Mouse (Mus musculus): Measurements from ENCODE around the gene Rcn3.

Gene Rcn3

DNA sequence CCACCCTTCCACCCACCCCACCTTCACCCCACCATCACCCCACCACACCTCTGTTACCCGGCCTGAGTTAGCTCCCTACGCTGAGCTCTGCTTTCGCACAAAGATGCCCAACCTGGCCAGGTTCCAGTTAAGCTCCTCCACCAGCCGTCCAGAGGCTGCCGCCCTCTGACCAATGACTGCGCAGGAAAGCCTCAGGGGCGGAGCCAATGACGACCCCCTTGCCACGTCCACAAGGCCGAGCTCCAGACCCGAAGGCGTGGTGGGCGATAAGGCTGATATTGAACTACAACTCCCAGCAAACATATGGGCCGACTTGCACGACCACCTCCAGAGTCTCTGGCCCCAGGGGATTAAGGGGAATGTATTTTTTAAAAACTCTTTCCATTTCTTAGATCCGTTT lies at the start of gene Rcn3:
Rcn3 (minus strand) TSS at position 174 of the 400 bp plus-strand sequence.
- DNase-seq (ENCODE audit: low read depth, low spot score): peak; percentile 92

DNA sequence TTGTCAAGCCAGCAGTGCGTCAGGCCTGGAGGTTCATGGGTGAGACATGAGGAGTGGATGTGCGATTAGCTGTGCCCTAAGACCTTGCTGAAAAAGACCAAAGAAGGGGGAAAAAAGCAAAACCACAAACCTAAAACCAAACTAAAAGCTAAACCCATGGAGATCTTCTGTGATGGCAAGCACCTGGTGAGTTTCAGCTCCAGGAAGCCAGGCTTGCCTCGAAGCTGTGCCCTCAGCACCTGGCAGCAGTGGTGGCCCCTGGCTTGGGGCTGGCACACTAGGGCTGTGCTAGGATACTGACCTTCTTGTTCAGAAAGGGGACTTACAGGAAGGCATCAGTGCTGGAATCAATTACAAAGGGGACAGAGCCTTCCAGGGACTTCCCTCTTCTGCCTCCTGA lies 49.3 kb upstream of the Rcn3 start:
- no peak for DNase-seq (ENCODE audit: low read depth, low spot score)

GRCm38 (mm10) chr7:45139904-45140723 lies 48.1 kb upstream of the Rcn3 start:
- DNase-seq (ENCODE audit: low read depth, low spot score): no peak

DNA sequence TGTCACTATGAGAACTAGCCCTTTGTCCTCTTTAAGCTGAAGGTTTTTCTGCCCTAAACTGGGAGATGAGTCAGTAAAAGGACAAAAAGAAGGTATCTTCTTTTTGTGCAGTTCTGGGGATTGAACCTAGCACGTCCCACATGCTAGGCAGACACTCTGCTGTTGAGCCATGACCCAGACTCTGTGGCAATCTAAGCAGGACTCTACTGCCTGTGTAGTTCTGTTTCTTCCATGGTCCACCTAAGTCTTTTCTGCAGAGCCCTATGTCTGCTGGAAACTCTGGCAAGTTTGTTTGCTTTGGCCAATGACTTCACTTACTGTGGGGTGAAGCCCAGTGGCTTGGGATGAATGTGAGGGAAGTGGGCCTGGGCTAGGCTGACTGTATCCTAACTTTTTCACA lies 46.4 kb upstream of the Rcn3 start:
- DNase-seq (ENCODE audit: low read depth, low spot score): no peak

DNA sequence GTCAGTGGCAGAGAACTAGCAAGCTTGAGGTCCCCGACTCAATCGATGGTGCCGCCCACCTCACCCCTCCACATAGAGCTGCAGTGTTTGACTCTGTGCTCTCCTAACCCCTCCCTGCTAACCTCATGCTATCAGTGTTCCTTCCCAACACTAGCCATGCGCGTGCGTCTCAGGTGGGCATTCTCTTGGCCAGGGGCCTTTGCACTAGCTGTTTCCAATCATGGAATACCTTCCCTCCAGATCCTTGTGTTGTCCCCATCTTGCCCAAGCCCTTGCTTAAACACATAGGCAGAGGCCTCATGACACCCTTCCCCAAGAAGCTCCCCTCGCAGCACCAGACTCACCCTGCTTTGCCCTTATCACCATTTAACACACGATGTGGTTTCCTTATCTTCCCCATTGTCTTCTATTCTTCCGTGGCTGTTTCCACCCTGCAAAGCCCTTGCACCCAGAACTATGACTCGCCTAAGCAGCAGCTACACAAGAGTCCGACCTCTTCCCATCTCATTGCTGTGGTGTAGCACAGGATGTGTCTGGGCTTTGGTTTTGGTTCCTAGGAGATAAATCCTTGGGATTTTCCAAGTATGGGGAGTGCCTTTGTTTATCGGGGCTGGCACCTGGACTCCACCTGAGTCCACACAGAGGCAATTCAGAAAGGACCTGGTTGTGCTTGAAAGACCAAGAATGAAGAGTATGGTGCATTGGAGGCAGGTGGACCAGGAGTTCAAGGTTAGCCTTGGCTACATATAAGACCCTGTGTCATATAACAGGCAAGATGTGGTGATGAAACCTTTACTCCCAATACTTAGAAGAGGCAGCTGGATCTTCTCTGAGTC lies 45.4 kb upstream of the Rcn3 start:
- DNase-seq (ENCODE audit: low read depth, low spot score): no peak

DNA sequence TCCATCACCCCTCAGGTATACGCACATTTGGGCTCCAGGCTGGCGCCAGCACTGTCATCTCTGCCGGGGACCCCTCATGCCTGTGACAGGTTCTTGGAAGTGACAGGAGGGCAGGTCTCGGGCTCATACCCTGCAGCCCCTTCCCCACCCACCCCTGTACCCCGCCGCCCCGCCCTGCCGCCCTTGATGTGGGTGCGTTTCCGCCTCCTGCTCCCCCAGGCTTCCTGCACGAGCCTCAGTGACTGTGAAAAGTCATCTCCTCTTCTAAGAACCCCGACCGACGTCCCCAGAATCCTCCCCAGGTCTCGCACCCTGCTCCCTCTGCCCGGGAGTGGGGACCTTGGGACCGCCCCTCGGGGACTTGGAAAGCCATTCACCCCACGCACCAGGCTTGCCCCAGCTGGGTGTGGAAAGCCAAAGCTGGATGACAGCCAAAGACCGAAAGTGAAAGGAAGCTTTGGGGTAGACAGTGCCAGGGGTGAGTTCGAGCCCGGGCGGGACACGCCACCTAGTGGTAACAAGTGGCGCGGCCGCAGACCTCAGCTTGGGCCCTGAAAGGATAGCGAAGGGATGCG lies 44.1 kb upstream of the Rcn3 start, which contains the start of the genes Gm45713 and Flt3l:
Gm45713 (minus strand) TSS at position 239 of the 575 bp plus-strand sequence.
Flt3l (minus strand) TSS at position 440 of the 575 bp plus-strand sequence.
- DNase-seq (ENCODE audit: low read depth, low spot score): peak; percentile 78

- no peak for DNase-seq (ENCODE audit: low read depth, low spot score)
These were observed 43.3 kb upstream of the Rcn3 start for GRCm38 (mm10) chr7:45135370-45135769.

- DNase-seq (ENCODE audit: low read depth, low spot score): peak; percentile 98
These were observed 42.6 kb upstream of the Rcn3 start for GRCm38 (mm10) chr7:45134544-45135026.

DNA sequence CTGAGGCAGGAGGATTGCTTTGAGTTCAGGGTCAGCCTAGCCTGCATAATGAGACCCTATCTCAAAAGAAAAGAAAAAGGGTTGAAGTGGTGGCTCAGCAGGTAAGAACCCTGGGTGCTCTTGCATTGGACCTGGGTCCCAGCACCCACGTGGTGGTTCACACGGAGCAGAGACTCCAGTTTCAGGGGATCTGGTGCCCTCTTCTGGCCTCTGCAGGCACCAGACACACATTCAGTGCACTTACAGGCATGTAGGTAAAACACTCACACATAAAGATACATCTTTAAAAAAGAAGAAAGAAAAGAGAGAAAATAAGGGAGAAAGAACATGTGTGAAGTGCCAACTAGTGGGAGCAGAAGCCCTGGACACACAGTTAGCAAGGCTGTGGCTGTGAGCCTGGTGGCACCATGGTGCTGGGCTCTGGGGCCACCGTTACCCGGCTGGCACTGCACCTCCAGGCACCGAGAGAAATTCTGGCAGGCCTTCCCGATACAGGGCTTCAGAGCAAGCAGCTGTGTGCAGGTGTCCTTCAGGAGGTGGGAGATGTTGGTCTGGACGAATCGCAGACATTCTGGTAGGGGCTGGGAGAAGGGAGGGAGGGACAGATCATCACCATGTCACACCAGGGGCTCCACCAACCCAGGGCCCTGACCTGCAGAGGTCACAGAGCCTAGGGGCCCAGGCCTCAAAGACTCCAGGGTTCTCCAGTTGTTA lies 41.6 kb upstream of the Rcn3 start:
- peak; percentile 88 for DNase-seq (ENCODE audit: low read depth, low spot score)

DNA sequence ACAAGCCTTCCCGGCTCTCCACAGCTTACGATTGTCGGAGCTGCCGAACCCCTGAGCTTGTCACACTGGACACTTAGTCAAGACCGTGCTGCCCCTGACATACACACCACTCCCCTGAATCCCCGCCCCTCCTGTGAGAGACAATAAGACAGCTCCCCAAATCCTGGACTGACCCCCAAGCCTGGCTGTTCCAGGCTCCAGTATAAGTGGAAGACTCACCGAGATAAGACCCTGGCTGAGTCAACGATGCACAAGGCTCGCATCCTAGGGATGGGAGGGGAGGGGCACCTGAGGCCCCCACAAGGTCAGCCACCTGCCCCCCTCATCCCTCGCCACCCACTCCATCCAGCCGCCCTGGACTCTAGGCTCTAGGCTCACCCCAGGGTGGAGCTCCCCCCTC lies 39.8 kb upstream of the Rcn3 start:
- no peak for DNase-seq (ENCODE audit: low read depth, low spot score)

- DNase-seq (ENCODE audit: low read depth, low spot score): peak; percentile 46
These were observed 37.9 kb upstream of the Rcn3 start for GRCm38 (mm10) chr7:45129776-45130512.

DNA sequence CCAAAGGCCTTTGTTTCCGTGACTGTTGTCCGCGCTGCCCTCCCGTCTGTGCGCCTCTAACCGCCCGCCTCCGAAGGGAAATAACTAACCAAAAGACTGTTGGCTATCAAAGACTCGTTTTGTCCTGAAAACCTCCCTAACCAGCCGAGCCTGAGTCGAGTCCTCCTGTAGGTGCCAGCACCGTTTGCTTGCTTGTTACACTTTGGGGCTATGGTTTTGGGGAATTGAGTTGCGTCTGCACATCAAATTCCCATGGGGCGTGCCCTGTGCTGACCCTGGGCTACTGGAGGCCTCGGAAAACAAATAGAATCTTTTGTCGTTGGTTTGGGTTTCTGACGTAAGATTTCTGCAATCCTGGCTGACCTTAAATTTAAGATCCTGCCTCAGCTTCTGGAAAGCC lies 37.3 kb upstream of the Rcn3 start:
- peak; percentile 46 for DNase-seq (ENCODE audit: low read depth, low spot score)

DNA sequence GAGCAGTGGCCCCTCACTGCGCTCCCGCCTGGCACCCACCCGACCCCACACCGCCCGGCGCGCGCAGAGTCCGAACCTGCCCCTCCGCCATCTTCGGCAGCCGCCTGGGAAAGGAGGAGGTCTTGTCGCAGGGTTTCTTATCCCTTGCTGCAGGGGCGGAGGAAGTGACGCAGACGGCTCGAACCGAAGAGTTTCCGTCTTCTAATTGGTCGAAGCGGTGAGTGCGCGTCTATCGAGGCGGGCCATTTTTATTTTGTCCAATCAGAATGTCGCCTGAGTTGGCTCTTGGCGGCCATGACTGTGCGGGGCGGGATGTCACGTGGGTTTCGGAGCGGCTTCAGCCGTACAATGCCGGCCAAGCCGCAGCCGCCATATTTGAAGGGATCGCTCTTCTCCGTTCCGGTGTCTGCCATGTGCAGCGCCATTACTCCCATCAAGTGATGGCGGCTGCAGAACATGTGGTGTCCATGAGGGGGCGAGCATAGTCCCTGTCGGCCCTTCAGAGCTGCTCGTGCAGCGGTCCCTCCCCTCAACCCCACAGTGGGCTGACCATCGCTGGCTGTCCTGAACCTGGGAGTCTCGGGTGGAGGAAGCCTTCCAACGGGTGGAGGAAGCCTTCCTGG lies 36.7 kb upstream of the Rcn3 start, which contains the start of gene Rpl13a:
Rpl13a (minus strand) TSS at position 138 of the 623 bp plus-strand sequence.
- peak; percentile 99 for DNase-seq (ENCODE audit: low read depth, low spot score)

DNA sequence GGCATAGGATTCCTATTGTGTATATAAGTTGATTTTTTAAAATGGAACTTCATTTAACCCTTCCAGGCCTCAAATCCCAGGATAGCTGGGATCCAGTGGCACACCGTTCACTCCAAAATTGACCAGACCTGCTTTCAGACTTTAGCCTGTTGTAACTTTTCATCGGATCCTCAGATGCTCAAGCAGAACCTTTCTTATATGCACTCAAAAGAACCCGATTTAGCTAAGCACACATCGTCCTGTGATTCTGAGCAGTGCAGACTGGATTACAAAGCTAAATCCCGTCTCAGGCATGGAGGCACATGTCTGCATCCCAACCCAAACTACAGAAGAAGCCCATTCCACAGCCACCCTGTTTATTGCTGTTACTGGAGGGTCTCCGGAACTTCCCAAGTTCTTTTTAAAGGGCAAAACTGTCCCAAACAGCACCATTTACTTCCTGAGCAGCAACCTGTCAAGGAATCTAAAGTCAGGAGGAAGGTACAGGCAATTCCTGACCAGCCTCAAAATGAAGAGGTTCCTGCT lies 35.7 kb upstream of the Rcn3 start:
- no peak for DNase-seq (ENCODE audit: low read depth, low spot score)

GRCm38 (mm10) chr7:45126844-45127699 lies 35.1 kb upstream of the Rcn3 start:
- peak; percentile 54 for DNase-seq (ENCODE audit: low read depth, low spot score)

DNA sequence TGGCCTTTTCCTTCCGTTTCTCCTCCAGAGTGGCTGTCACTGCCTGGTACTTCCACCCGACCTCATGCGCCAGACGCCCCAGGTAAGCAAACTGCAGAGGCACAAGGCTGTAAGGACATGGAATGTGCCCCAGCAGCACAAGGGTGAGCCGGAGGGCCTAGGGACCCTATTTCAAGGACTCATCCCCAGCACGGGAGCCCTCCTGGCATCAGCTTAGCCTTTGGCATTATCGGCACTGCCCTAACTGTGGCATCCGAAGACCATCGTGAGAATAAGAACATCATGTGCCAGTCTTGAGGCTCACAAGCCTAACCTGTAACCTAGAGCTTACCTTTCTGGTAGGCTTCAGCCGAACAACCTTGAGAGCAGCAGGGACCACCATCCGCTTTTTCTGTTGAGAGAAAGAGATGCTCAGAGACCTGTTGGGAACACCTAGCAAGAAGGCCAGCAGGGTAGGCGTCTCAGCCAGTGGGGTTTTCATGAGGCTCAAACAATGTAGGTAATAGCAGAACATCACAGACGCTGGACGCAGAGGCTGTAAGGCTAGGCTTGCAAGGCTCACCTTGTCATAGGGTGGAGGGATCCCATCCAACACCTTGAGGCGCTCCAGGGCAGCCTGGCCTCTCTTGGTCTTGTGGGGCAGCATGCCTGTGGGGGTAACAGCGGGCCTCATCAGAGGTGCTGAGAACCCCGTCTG lies 34.3 kb upstream of the Rcn3 start:
- DNase-seq (ENCODE audit: low read depth, low spot score): no peak

DNA sequence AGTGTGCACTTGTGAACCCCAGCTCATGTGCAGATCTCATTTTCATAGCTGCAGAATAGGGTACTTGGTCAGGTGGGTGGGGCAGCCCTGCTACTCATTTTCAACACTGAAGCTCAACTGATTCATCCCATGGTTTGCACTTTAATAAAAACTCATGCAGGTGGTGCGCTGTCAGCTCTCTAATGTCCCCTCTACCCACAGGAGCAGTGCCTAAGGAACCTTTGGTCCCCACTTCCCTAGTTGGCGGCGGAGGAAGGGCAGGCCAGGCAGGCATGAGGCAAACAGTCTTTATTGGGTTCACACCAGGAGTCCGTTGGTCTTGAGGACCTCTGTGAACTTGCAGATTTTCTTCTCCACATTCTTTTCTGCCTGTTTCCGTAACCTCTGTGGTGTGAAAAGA lies 33.6 kb upstream of the Rcn3 start:
- DNase-seq (ENCODE audit: low read depth, low spot score): peak; percentile 38

GRCm38 (mm10) chr7:45125144-45125600 lies 33.2 kb upstream of the Rcn3 start:
- peak; percentile 86 for DNase-seq (ENCODE audit: low read depth, low spot score)
